Mouse (Mus musculus) cortical plate, adult 2 months (tissue): ENCODE results near the gene Rplp1.

Experiments used
- CTCF ChIP-seq: fragments of 200-500 bp; IDR thresholded peaks from 2 replicates; pipeline ENCODE4 v1.5.1; 2011; ENCODE audit warnings: mild to moderate bottlenecking, control low read depth, low read length; ENCODE audit not compliant: insufficient read depth; ENCODE audit errors: extremely low read depth
- POLR2A ChIP-seq: fragments of 200-500 bp; IDR thresholded peaks from 2 replicates; pipeline ENCODE4 v1.6.1; 2011; ENCODE audit warnings: mild to moderate bottlenecking, low read length, control low read depth; ENCODE audit not compliant: insufficient read depth; ENCODE audit errors: extremely low read depth

DNA sequence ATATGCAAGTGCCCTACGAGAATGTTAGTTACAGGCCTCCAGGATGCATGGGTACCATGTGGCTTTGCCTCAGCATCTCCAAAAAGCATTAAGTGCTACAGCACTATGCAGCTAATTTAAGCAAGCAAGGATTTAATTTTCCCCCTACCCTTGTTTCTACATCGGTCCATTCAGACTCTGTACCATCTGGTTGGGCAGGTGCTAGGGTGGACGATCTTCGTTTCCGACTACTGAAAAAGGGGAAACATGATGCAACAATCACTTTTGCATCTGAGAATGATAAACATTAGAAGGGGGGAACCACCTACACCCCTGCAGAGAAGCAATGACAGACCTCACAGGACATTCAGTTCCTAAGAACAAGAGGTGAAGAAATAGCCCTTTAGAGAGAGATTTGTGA lies 5.1 kb upstream of the Rplp1 start:
- TF ChIP-seq CTCF (no peak), POLR2A (no peak)
